Mouse (Mus musculus) liver, embryonic 14.5 days (tissue): ENCODE results near the gene Tjp2. TPM values are rescaled to one million over a fixed set of nuclear protein-coding genes. Genes with fewer than 3 reads are reported as not detected.

Experiments
- ATAC-seq: fragments of 200-750 bp; cut with Nextera tagmentation; 2 replicates; pipeline ENCODE4 v1.8.0; 2017; ENCODE audit warnings: moderate number of reproducible peaks, mild to moderate bottlenecking, moderate library complexity; ENCODE audit not compliant: insufficient read depth
- DNase-seq, 3 experiments: peaks; one replicate each; pipeline ENCODE4 v3.0.0-alpha.2; 2012 to 2013; ENCODE audit warnings: low read depth in 3 of 3, low spot score in 3 of 3
- H3K27ac ChIP-seq: fragments of 300-500 bp; sonication (generic); 2 replicates; pipeline ENCODE4 v1.5.1; 2014; ENCODE audit warnings: moderate library complexity, mild to moderate bottlenecking, control low read depth, inconsistent platforms
- H3K27me3 ChIP-seq: fragments of 300-500 bp; sonication (generic); 2 replicates; pipeline ENCODE4 v1.6.1; 2014; ENCODE audit warnings: mild to moderate bottlenecking, low read length, moderate library complexity; ENCODE audit not compliant: control insufficient read depth, insufficient read depth
- H3K36me3 ChIP-seq: fragments of 300-500 bp; sonication (generic); replicated peaks from 2 replicates; pipeline ENCODE4 v1.6.1; 2014; ENCODE audit warnings: low read depth; ENCODE audit not compliant: control insufficient read depth, insufficient read depth
- H3K4me1 ChIP-seq, 2 experiments: fragments of 200-500 bp in 1 of 2; fragments of 300-500 bp in 1 of 2; sonication (generic) in 1 of 2; replicated peaks; 2 replicates each; pipeline ENCODE4 v1.6.1; 2012 to 2014; ENCODE audit warnings: antibody characterized with exemption in 1 of 2, inconsistent platforms in 1 of 2, low read length in 1 of 2; ENCODE audit not compliant: control insufficient read depth in 2 of 2, insufficient read depth in 2 of 2
- H3K4me2 ChIP-seq: fragments of 300-500 bp; sonication (generic); 2 replicates; pipeline ENCODE4 v1.6.1; 2014; ENCODE audit warnings: low read depth, mild to moderate bottlenecking, control low read depth, moderate library complexity
- H3K4me3 ChIP-seq, 2 experiments: fragments of 200-500 bp in 1 of 2; fragments of 300-500 bp in 1 of 2; sonication (generic) in 1 of 2; 2 replicates each; pipeline ENCODE4 v1.5.1; 2012 to 2014; ENCODE audit warnings: low read depth in 2 of 2, low read length in 2 of 2, mild to moderate bottlenecking in 2 of 2, control low read depth in 1 of 2, inconsistent platforms in 1 of 2, moderate library complexity in 1 of 2; ENCODE audit not compliant: insufficient read depth in 1 of 2
- H3K9ac ChIP-seq: fragments of 300-500 bp; sonication (generic); replicated peaks from 2 replicates; pipeline ENCODE4 v1.6.1; 2014; ENCODE audit warnings: mild to moderate bottlenecking, control low read depth, moderate library complexity
- H3K9me3 ChIP-seq: fragments of 300-500 bp; sonication (generic); 2 replicates; pipeline ENCODE4 v1.6.1; 2016; ENCODE audit warnings: low read length, mixed read lengths; ENCODE audit not compliant: control insufficient read depth
- CTCF ChIP-seq: IDR thresholded peaks from 2 replicates; pipeline ENCODE4 v1.5.1; 2016; ENCODE audit warnings: antibody characterized with exemption, low read depth, control low read depth
- EP300 ChIP-seq: IDR thresholded peaks from 2 replicates; pipeline ENCODE4 v1.6.1; 2016; ENCODE audit warnings: antibody characterized with exemption, low read depth
- WGBS: fragments of 180-500 bp; shearing (Covaris S2); extraction: QIAGEN DNeasy Blood & Tissue Kit; methylation state at CpG from one replicate; pipeline ENCODE4 v1.1.7; 2014; ENCODE audit not compliant: insufficient replicate concordance; 5-methylcytosine and 5-hydroxymethylcytosine counted together
- polyA plus RNA-seq, 2 experiments: library from polyadenylated mRNA; depleted of rRNA in 1 of 2; stranded (reverse) in 1 of 2; unstranded in 1 of 2; fragments of >200 nt; fragmentation: Nextera tagmentation in 1 of 2; extraction: Ambion mirVana in 1 of 2; gene quantifications; 2 replicates each; pipeline versions ENCODE4 v1.2.1 to v1.2.3; 2012 to 2014

Tjp2 gene
- polyA plus RNA-seq, 2 experiments: 2.9 to 3.2 TPM

GRCm38 (mm10) chr19:24198676-24199303 lies 26.0 kb downstream of the Tjp2 start:
- Histone ChIP-seq H3K4me3 (no peak overlapping the region), H3K36me3 (no peaks in the 10 kb centered on the region), H3K27me3 (no peaks in the 10 kb centered on the region), H3K4me1 (no peaks in the 10 kb centered on the region), H3K4me2 (no peak overlapping the region), H3K27ac (no peak overlapping the region), H3K9me3 (no peaks in the 10 kb centered on the region; the same call in 1 of the 2 replicates), H3K9ac (no peak overlapping the region)
- WGBS: 49% methylated on average over 11 of the region's 11 CpGs
- TF ChIP-seq EP300 (no peak), CTCF (no peak)
- ATAC-seq (no peak), DNase-seq (no peak)

- WGBS: 36% methylated on average over 3 of the region's 3 CpGs
- Histone ChIP-seq H3K27me3 (no peaks in the 10 kb centered on the region), H3K4me3 (no peak overlapping the region), H3K4me1 (no peaks in the 10 kb centered on the region), H3K4me2 (no peak overlapping the region), H3K9me3 (no peaks in the 10 kb centered on the region; the same call in 1 of the 2 replicates), H3K27ac (no peak overlapping the region), H3K9ac (no peak overlapping the region), H3K36me3 (no peaks in the 10 kb centered on the region)
- TF ChIP-seq EP300: no peak
- no peak for TF ChIP-seq CTCF
- ATAC-seq (no peak), DNase-seq (no peak)
These were observed 27.5 kb downstream of the Tjp2 start for GRCm38 (mm10) chr19:24197338-24197737.

GRCm38 (mm10) chr19:24195224-24195623 lies 29.6 kb downstream of the Tjp2 start:
- 44% methylated on average over 7 of the region's 7 CpGs for WGBS
- H3K4me1 ChIP-seq: no peaks in the 10 kb centered on the region
- no peak overlapping the region for H3K4me2 ChIP-seq
- H3K4me3 ChIP-seq: no peak overlapping the region
- H3K27me3 ChIP-seq: no peaks in the 10 kb centered on the region
- no peak for DNase-seq
- no peaks in the 10 kb centered on the region for H3K36me3 ChIP-seq
- H3K9me3 ChIP-seq: no peaks in the 10 kb centered on the region; the same call in 1 of the 2 replicates
- no peak for ATAC-seq
- TF ChIP-seq EP300: no peak
- TF ChIP-seq CTCF: no peak
- H3K9ac ChIP-seq: no peak overlapping the region
- H3K27ac ChIP-seq: no peak overlapping the region

- Histone ChIP-seq H3K9me3 (no peaks in the 10 kb centered on the region; the same call in 1 of the 2 replicates), H3K4me2 (no peak overlapping the region), H3K27ac (no peak overlapping the region), H3K9ac (no peak overlapping the region), H3K27me3 (no peaks in the 10 kb centered on the region), H3K4me1 (no peaks in the 10 kb centered on the region), H3K4me3 (no peak overlapping the region), H3K36me3 (no peaks in the 10 kb centered on the region)
- no peak for ATAC-seq
- TF ChIP-seq CTCF: peak; percentile 68
- TF ChIP-seq EP300: no peak
- 70% methylated on average over 4 of the region's 4 CpGs for WGBS
- no peak for DNase-seq
These were observed 30.6 kb downstream of the Tjp2 start for GRCm38 (mm10) chr19:24194216-24194615.

GRCm38 (mm10) chr19:24192946-24193345 lies 31.9 kb downstream of the Tjp2 start:
- ATAC-seq (no peak), DNase-seq (no peak)
- Histone ChIP-seq H3K27me3 (no peaks in the 10 kb centered on the region), H3K9me3 (no peaks in the 10 kb centered on the region; the same call in 1 of the 2 replicates), H3K4me2 (no peak overlapping the region), H3K9ac (no peak overlapping the region), H3K27ac (no peak overlapping the region), H3K4me3 (no peak overlapping the region), H3K4me1 (no peaks in the 10 kb centered on the region), H3K36me3 (no peaks in the 10 kb centered on the region)
- TF ChIP-seq EP300: no peak
- no peak for TF ChIP-seq CTCF
- 68% methylated on average over 5 of the region's 5 CpGs for WGBS
